Mouse (Mus musculus) spleen, postnatal 36 days (tissue): ENCODE results near the gene Lmnb2.

Experiments
- DNase-seq, 2 experiments: peaks; one replicate each; pipeline ENCODE4 v3.0.0; 2022; ENCODE audit warnings: low spot score in 2 of 2, mixed read lengths in 1 of 2

The Lmnb2 gene

GRCm38 (mm10) chr10:80917779-80918434 lies at the start of gene Lmnb2:
Lmnb2 (minus strand) TSS chr10:80918245.
- DNase-seq, result peak; percentile 53 to 62

GRCm38 (mm10) chr10:80967101-80967656 lies 49.1 kb upstream of the Lmnb2 start:
- DNase-seq, result peak in 1 of 2 experiments; percentile 50

- no peak for DNase-seq
These were observed 48.3 kb upstream of the Lmnb2 start for GRCm38 (mm10) chr10:80966296-80966695.

- no peak for DNase-seq
These were observed 45.3 kb upstream of the Lmnb2 start for GRCm38 (mm10) chr10:80963031-80963975.

- no peak for DNase-seq
These were observed 44.5 kb upstream of the Lmnb2 start for GRCm38 (mm10) chr10:80962585-80962984.

- DNase-seq, result no peak
These were observed 44.0 kb upstream of the Lmnb2 start for GRCm38 (mm10) chr10:80962051-80962472.

- DNase-seq, result no peak
These were observed 42.8 kb upstream of the Lmnb2 start for GRCm38 (mm10) chr10:80960551-80961508.

GRCm38 (mm10) chr10:80958979-80959637 lies 41.1 kb upstream of the Lmnb2 start:
- DNase-seq, result no peak

GRCm38 (mm10) chr10:80957791-80958190 lies 39.7 kb upstream of the Lmnb2 start:
- DNase-seq, result no peak

- no peak for DNase-seq
These were observed 38.9 kb upstream of the Lmnb2 start for GRCm38 (mm10) chr10:80956901-80957300.

- DNase-seq, result no peak
These were observed 38.3 kb upstream of the Lmnb2 start for GRCm38 (mm10) chr10:80956385-80956784.

GRCm38 (mm10) chr10:80955536-80955935 lies 37.5 kb upstream of the Lmnb2 start:
- DNase-seq, result no peak

GRCm38 (mm10) chr10:80954843-80955242 lies 36.8 kb upstream of the Lmnb2 start:
- DNase-seq, result no peak

- no peak for DNase-seq
These were observed 36.4 kb upstream of the Lmnb2 start for GRCm38 (mm10) chr10:80954415-80954814.

GRCm38 (mm10) chr10:80952449-80952848 lies 34.4 kb upstream of the Lmnb2 start:
- DNase-seq, result no peak

GRCm38 (mm10) chr10:80951761-80952390 lies 33.8 kb upstream of the Lmnb2 start:
- DNase-seq, result no peak

- no peak for DNase-seq
These were observed 32.3 kb upstream of the Lmnb2 start for GRCm38 (mm10) chr10:80950314-80950713.

GRCm38 (mm10) chr10:80949081-80949480 lies 31.0 kb upstream of the Lmnb2 start:
- DNase-seq, result no peak

GRCm38 (mm10) chr10:80948570-80948969 lies 30.5 kb upstream of the Lmnb2 start:
- no peak for DNase-seq

- DNase-seq, result no peak
These were observed 29.8 kb upstream of the Lmnb2 start for GRCm38 (mm10) chr10:80947802-80948201.
